Mouse (Mus musculus) thymus, adult 2 months (tissue): ENCODE measurements at regions not wholly inside any gene's neighbourhood (a gene's known extent, or its start where the extent isn't known, plus 50 kb on each side); places are given as distances from the start of the nearest gene placed in this dataset.

ENCODE experiments used
- DNase-seq: peaks from one replicate; pipeline ENCODE4 v3.0.0; 2021
- H3K27ac ChIP-seq: fragments of 200-500 bp; 2 replicates; pipeline ENCODE4 v1.5.1; 2012; ENCODE audit warnings: low read length, control low read depth; ENCODE audit not compliant: control insufficient read depth, insufficient read depth
- H3K27me3 ChIP-seq: fragments of 200-500 bp; 2 replicates; pipeline ENCODE4 v1.6.1; 2012; ENCODE audit warnings: mild to moderate bottlenecking, low read length, moderate library complexity, mixed read lengths; ENCODE audit not compliant: control insufficient read depth, insufficient read depth
- H3K36me3 ChIP-seq: fragments of 200-500 bp; 2 replicates; pipeline ENCODE4 v1.6.1; 2012; ENCODE audit warnings: mild to moderate bottlenecking, low read length, moderate library complexity; ENCODE audit not compliant: control insufficient read depth, insufficient read depth
- H3K4me1 ChIP-seq: fragments of 200-500 bp; replicated peaks from 2 replicates; pipeline ENCODE4 v1.6.1; 2012; ENCODE audit warnings: low read length; ENCODE audit not compliant: control insufficient read depth, insufficient read depth
- H3K4me3 ChIP-seq: fragments of 200-500 bp; 2 replicates; pipeline ENCODE4 v1.5.1; 2012; ENCODE audit warnings: mild to moderate bottlenecking, low read length, control low read depth, moderate library complexity; ENCODE audit not compliant: control insufficient read depth, insufficient read depth
- CTCF ChIP-seq: fragments of 200-500 bp; IDR thresholded peaks from 2 replicates; pipeline ENCODE4 v1.5.1; 2012; ENCODE audit warnings: mild to moderate bottlenecking, control low read depth, low read length, moderate library complexity, borderline replicate concordance; ENCODE audit not compliant: control insufficient read depth, poor library complexity, insufficient read depth; ENCODE audit errors: extremely low read depth
- POLR2A ChIP-seq: fragments of 200-500 bp; IDR thresholded peaks from 2 replicates; pipeline ENCODE4 v1.6.1; 2012; ENCODE audit warnings: mild to moderate bottlenecking, low read length, control low read depth, moderate library complexity; ENCODE audit not compliant: control insufficient read depth, poor library complexity, insufficient read depth; ENCODE audit errors: extremely low read depth
- WGBS: fragments of 180-500 bp; shearing (Covaris S2); methylation state at CpG from one replicate; pipeline ENCODE4 v1.1.7; 2018; 5-methylcytosine and 5-hydroxymethylcytosine counted together

GRCm38 (mm10) chr1:121178611-121179245, 153.7 kb downstream of the Insig2 start:
- 5% methylated on average over 17 of the region's 17 CpGs for WGBS
- Histone ChIP-seq H3K4me3 (no peak overlapping the region), H3K36me3 (no peaks in the 10 kb centered on the region), H3K4me1 (no peaks in the 10 kb centered on the region), H3K27me3 (peaks cover 3% of the 10 kb centered on the region; the same call in 1 of the 2 replicates), H3K27ac (no peak overlapping the region)
- DNase-seq = no peak
- TF ChIP-seq POLR2A (no peak), CTCF (no peak)

DNA sequence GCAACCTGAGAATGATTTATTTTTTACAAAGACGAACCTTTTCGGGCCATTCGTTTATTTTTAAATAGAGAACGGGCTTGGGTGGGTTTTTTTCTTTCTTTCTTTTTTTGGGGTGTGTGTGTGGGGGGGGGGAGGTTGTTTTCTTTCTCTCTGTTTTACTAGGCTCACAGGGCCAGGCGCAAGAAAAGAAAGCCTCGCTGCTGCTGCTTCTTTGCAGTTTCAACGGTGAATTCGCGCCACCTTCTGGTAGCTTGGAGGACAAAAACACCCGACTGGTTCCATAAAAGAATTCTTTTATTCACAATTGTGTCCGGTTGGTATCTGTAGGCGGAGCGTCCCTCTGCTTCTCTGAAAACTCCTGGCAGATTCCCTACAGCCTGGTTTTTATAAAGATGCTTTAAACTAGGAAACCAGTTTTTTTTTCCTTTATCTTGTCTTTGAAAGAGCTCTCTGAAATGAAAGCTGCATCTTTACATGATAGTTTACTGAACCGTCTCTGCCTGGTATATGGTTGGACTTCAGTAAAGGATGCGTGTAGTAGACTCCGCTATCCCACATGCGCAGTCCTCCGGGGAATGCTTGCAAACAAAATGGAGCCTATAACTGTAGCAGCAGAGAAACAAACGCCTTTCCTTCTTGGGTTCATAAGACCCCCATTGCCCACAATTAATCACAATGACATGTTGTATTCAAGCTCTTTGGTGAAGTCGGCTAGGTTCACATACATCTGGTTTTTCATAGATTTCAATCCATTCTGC, 151.9 kb downstream of the Insig2 start:
- H3K4me3 ChIP-seq = no peak overlapping the region
- no peaks in the 10 kb centered on the region for H3K4me1 ChIP-seq
- peaks cover 3% of the 10 kb centered on the region; the same call in 1 of the 2 replicates for H3K27me3 ChIP-seq
- DNase-seq = peak; percentile 8
- TF ChIP-seq POLR2A (no peak), CTCF (no peak)
- H3K36me3 ChIP-seq = no peaks in the 10 kb centered on the region
- H3K27ac ChIP-seq = no peak overlapping the region
- WGBS = 23% methylated on average over 20 of the region's 20 CpGs

DNA sequence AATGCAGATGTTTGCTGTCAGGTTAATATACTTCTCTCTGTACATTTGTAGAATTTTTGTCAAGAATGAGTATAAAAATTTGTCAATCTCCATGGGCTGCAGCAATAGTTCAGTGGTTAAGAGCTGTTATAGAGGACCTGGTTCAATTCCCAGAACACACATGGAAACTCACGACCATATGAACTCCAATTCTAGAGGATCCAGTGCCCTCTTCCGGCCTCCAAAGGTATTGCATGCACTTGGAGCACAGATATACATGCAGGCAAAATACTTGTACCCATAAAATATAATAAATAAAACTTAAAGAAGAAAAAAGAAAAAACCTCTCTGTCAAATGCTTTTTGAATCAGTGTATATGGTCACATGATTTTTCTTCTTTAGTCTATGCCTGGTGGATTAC, 143.5 kb downstream of the Insig2 start:
- DNase-seq = no peak
- no peak for TF ChIP-seq CTCF
- no peak for TF ChIP-seq POLR2A
- Histone ChIP-seq H3K27me3 (no peaks in the 10 kb centered on the region), H3K4me1 (no peaks in the 10 kb centered on the region), H3K4me3 (no peak overlapping the region), H3K27ac (no peak overlapping the region), H3K36me3 (no peaks in the 10 kb centered on the region)
- WGBS = 46% methylated on average over 2 of the region's 2 CpGs

- no peak overlapping the region for H3K4me3 ChIP-seq
- TF ChIP-seq CTCF (no peak), POLR2A (no peak)
- DNase-seq = no peak
- no peaks in the 10 kb centered on the region for H3K4me1 ChIP-seq
- no peaks in the 10 kb centered on the region for H3K27me3 ChIP-seq
- 91% methylated on average over 4 of the region's 4 CpGs for WGBS
- no peak overlapping the region for H3K27ac ChIP-seq
- H3K36me3 ChIP-seq = no peaks in the 10 kb centered on the region
Measured at GRCm38 (mm10) chr1:121194800-121195199, 137.6 kb downstream of the Insig2 start.

- Histone ChIP-seq H3K27ac (no peak overlapping the region), H3K27me3 (no peaks in the 10 kb centered on the region), H3K36me3 (no peaks in the 10 kb centered on the region), H3K4me1 (no peaks in the 10 kb centered on the region), H3K4me3 (no peak overlapping the region)
- no peak for TF ChIP-seq CTCF
- no peak for TF ChIP-seq POLR2A
- WGBS = 22% methylated on average over 2 of the region's 2 CpGs
- DNase-seq = no peak
Measured at GRCm38 (mm10) chr1:121215843-121216242, 116.5 kb downstream of the Insig2 start.

GRCm38 (mm10) chr1:121224250-121224649, 108.1 kb downstream of the Insig2 start:
- H3K27me3 ChIP-seq = no peaks in the 10 kb centered on the region
- no peaks in the 10 kb centered on the region for H3K4me1 ChIP-seq
- 91% methylated on average over 11 of the region's 11 CpGs for WGBS
- no peaks in the 10 kb centered on the region for H3K36me3 ChIP-seq
- H3K4me3 ChIP-seq = no peak overlapping the region
- no peak for DNase-seq
- no peak overlapping the region for H3K27ac ChIP-seq
- TF ChIP-seq POLR2A (no peak), CTCF (no peak)
